Mouse (Mus musculus) retina, postnatal 7 days (tissue): ENCODE results near the gene Akap8.

Experiments used
- DNase-seq: peaks from one replicate; pipeline ENCODE4 v3.0.0-alpha.2; 2012; ENCODE audit warnings: low read depth, low spot score

Akap8 gene

DNA sequence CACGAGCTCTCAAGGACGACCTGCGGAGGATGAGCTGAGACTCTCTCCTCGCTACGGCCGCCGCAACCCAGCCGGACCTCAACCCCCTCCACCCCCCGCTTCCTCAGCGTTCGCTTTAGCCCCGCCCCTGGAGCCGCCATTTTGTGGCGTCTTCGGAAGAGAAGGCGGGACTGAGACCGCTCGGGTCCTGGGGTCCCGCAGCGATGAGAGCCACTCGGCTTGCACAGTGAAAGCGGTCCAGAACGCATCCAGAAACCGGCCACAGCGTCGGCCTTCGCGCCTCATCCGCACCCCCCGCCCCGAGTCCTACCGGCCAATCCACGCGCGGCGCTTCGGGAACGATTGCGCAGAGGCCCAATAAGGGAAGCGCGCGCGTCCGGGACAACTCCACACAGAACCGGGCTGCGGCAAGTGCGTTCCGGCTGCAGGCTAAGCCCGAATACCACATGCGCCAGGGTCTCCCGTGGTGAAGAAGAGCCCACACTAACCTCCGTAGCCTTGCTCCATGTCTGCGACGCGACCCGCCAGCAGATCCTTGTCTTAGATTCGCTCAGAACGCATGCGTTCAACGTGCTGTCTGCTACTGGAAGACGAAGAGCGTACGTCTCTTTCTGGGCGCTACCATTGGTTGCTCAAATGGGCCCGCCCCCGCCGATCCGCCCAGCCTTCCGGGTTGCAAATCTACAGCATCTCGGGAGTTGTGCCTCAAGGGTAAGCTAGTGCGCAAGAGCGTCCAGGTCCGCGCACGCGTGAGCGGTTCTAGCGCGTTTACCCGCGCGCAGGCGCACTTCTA, at the start of gene Akap8:
Akap8 (minus strand) TSS at position 642 of the 793 bp plus-strand sequence.
- DNase-seq, result peak; percentile 95

DNA sequence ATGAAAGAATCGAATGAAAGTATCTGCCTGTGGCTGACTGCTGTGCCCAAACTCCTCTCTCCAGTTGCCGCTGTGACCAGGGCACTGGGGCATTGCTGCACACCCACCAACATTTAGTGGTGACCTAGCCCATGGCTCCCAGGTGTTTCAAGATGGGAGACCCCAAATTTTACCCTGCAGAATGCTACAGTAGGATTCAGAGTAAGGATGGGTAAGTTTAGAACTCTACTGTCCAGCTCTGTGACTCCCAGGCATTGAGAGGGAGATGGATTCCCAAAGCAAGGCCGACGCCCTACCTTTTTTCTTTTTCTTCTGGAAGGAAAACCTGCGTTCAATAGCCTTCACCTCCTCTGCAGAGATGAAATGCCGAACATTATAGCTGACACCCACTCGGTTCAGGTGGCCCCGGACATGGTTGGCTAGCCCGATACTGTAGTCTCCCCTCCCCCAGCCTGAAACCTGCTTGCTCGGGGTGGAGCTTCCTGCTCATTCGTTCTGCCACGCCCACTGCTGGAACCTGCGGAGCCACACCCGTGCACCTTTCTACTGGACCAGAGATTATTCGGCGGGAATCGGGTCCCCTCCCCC, 48.0 kb upstream of the Akap8 start:
- DNase-seq, result no peak

DNA sequence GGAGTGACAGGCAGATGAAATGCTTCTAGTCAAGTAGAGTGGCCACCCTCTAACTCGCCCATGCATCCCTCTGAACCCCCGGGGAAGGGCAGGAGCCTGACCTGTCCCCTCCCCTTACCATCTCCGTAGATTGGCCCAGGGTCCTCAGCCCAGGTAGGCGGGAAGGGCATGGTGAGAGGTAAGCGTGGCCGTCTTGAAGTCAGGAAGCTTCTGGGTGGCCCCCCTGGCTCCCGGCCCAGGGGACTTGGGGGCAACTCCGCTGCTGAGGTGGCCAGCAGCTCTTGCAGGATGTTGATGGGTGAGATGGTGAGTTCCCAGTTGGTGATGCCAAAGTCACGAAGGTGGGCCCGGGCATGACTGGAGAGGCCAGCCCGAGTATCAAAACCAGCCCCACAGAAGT, 46.7 kb upstream of the Akap8 start:
- no peak for DNase-seq

DNA sequence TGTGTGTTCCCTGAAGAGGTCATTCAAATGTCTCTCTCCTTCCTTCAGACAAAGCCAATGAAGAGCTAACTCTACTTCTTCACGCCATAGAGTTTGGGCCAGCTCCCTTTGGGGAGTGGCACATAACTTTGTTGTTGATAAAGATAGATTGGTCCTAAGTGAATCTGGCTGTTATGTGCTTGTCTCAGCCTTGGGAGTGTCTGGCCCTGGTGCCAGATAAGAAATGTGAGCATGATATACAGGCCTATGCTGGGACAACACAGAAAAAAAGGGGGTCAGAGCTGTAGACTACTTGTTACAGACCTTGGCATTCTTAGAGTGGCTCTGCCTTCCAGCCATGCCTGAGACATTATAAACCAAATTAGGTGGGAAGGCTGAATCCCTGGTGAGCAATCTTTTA, 44.3 kb upstream of the Akap8 start:
- DNase-seq, result no peak

DNA sequence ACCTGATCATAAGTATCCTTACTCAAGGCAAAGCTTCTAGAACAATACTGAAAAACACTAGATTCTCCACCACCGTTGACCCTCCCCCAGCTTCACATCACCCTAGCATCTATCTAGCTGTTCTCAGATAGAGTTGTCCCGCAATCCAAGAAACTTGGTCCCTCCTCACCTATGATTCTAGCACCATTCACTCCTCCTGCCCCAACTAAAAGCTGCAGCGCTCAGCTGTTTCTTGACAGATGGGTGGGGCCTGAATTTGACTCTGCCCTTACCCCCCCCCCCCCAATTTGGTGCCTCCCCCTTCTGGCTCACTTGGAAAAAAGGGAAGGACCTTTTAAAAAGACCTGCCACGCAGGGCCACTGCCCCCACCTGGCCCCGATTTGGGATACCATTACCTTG, 43.8 kb upstream of the Akap8 start:
- DNase-seq, result no peak

DNA sequence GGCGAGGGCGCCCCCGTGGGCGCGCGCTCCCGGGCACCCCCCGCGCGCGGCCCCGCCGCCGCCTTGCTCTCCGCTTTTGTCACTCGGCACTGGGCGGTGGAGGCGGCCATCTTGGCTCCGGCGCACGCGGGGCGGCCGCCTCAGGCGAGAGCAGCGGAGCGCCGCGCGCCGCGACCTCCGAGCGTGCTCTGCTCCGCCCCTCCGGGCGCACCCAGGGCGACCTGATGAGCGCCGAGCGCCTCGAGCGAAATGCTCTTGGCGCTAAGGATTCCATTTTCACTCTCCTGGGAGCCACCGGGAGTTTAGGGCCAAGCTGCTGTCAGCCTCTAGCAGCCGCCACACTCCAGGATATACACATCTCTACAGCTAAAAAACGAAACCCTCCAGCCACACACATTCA, 43.3 kb upstream of the Akap8 start:
- peak; percentile 81 for DNase-seq

DNA sequence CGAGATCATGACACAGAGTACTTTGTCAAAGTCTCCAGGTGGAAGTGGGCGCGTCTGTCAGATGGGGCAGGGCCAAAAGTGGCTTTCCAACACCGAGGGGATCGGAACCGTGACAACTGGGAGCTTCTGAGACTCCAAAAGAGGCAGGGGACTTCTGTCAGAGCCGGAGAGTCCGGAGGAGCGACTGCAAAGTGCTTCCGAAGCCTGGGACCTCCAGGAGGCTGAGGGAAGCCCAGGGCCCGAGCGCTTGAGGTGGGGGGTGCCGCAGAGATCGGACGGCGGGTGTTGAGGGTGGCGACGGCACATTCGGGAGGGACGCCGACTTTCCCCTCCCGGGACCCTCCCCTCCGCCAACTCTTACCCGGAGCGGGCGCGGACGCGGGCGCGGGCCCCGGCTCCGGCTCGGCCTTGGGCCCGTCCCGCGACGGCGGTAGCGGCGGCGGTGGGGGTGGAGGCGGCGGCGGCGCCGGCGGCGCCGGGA, 42.8 kb upstream of the Akap8 start:
- no peak for DNase-seq

DNA sequence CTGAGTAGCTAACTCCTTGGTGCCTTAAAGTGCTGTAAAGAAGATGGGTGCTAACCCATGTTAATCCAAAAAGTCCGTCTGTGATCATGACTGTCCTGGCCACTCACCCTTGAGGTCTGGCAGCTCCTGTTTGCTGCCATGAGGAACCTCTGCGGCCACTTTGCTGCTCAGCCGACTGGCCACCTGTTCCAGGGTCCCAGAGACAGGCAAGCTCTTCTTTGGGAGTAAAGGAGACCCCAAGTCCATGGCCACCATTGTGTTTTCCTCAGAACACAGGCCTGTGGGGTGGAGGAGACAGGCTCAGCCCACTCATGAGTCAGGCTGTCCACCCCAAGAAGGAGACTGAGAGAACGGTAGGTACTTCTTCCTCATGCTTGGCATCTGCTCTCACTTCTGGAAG, 41.6 kb upstream of the Akap8 start:
- DNase-seq, result no peak

DNA sequence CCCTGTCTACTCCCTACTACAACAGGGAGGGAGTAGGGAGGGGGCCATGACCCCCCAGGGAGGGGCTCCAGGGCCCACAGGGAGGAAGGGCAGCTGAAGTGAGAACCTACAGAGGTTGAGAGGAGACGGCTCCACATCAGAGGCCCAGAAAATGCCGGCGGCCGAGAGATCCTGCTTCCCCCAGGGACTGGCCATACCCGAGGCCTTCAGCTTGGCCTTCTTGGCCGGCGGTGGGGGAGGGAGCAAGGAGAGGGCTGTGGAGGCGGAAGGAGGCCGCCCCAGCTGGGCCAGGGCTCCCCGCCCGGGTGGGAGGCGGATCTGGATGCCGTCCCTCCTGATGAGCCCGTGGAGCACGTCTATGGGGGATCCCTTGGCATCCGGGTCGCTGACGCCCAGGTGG, 38.9 kb upstream of the Akap8 start:
- no peak for DNase-seq

DNA sequence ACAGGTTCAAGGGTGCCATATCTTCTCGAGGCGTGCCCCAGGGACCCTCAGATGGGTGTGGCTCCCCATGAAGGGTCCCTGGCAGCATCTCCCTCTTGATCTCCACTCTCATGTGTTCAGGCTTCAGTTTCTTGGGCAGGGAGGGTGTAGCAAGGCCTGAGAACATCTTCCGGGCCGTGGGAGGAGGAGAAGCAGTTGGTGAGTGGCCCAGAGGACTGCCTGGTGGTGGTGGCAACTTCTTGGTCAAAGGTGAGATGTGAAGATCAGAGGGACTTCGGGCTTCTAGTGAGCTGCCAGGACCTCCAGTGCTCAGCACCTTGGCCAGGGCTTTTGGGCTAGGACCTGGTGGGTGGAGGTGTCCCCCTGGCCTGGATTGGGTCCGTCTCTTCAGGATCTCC, 37.9 kb upstream of the Akap8 start:
- DNase-seq, result no peak

DNA sequence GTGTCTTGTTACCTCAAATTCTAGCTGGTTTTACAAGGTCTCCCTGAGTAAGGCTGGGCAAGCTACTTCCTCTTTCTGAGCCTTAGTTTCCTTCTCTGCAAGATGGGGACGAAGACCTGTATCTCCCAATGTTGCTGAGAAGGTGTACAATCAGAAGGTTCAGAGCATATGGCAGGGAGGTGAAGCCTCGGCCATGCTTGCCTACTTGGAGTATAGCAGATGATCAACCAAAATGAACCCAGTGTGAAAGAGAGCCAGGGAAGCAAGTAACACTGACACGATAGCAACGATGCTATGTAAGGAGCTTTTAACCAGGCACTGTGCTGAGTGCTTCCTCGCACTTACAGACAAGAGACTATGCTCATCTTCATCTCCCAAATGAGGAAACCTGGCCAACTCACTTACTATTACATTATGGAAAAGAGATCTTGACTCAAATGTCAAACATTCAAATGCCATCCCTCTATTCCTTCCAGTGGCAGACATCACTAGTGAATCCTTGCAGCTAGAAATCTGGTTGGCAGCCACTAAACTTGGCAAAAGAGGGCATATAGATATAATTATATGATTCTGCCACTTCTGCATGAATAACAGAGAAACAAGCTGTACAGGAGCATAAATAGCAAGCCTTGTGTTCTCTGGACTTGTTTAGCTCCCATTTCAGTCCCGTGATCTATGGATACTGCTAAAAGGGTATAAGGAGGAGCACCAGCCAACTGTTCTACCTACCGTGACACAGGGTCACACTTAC, 37.3 kb upstream of the Akap8 start:
- DNase-seq, result no peak

DNA sequence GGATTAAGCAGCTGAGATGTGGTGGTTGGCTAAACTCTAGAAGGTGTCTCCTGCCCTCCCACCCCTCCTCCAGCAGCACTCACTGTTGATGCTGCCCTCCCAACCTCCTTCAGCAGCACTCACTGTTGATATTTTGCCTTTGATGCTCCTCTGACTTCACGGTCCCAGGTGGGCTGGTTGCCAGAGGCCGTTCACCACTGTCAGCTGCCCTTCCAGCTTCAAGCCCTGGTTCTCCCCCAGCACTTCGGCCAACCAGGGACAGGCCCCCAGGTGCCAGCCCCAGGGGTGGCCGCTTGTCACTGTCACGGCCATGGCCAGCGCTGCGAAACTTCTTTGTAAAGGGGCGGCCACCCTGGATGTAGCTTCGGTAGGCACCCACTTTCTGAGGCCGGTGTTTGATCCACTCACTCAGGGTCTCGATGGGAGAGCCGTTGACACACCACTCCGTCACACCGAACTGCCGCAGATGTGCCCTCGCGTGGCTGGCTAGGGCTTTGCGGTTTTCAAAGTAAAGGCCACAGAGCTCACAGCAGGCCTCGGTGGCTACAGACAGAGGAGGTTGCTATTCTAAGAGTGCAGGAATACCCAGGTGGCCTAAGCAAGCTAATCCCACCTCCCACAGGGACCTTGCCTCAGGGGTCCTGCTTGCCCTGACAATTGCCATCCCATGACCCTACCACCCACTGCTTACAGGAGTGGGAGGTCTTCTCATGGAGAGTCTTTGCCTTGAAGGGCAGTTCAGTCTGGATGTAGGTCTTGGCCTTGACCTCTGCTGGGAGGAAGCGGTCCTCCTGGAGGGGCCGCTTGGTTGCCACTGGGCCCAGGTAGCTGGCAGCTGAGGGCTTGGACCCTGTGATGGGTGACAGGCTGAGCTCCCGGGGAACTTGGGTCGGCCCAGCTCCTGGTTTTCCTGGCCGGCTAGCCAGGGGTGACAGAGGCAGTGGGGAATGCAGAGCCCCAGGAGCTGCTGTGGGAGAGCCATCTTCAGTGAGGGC, 36.0 kb upstream of the Akap8 start:
- DNase-seq, result no peak

DNA sequence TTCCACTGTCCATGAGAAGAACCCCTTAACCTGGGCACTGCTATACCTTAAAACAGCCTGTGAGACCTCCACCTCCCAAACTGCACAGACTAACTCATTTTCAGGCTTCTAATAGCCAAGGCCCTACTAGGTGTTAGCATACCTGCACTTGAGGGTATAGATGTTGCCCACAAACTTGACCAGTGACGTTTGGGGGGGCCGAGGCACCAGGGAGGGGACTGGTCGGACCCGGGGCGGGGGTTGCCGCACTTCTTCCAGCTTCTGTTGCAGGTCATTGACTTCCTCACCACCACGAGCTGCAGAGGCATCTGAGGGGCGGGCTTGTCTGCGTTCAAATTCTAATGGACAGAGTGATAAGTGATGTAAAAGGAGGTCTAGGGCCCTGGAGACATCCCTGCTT, 35.2 kb upstream of the Akap8 start:
- DNase-seq, result no peak

DNA sequence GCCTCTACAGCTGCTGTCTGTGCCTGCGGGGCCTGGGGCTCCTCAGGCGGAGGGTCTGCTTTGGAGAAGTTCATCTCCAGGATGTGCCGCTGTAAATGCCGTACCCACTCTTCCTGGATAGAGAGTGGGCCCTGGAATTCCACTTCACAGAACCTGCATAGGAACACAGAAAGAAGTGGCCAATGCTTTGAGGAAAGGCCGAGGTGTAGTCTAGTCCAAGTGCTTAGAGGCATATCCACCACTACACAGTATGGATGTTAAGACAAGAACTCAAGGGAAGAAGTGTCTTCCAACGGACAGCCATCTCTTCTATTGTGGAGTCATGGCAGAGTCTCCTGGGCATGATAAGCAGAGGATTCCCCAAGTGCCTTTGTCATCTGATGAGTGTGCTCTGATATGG, 34.0 kb upstream of the Akap8 start:
- no peak for DNase-seq

DNA sequence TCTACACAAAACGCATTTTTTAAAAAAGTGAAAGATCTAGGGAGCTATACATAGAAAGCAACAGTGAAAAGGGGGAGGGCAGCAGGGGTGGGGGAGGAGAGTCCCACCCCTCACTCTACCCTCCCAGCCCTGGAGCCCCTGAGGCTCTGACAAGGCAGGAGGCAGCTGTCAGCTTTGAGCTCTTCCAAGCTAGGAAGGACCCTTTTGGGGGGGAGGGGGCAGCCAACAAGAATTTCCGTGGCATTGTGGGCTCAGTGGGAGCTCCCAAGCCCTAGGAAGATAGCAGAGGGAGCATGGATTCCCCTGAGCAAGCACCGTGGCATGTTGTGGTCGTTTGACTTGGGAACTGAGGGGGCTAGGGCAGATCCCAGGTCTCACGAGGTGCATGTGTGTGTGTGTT, 33.2 kb upstream of the Akap8 start:
- no peak for DNase-seq

DNA sequence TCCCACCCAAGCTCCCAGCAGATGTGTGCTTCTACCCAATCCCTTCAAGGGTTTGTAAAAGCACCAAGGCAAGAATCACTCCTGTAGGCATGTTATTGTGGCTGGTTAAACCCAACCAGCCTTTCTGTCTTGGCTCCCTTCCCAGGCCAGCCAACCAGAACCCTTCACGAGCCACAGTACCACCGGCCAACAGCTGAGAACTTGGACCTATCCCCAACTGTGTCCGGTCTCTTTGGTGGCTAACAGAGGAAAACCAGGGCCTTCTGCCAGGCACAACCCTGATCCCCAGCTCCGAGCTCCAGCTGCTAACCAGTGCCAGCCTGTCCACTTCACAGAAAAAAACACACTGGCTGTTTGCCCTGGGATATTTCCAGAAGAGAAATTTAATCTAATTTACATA, 32.7 kb upstream of the Akap8 start:
- DNase-seq, result no peak

DNA sequence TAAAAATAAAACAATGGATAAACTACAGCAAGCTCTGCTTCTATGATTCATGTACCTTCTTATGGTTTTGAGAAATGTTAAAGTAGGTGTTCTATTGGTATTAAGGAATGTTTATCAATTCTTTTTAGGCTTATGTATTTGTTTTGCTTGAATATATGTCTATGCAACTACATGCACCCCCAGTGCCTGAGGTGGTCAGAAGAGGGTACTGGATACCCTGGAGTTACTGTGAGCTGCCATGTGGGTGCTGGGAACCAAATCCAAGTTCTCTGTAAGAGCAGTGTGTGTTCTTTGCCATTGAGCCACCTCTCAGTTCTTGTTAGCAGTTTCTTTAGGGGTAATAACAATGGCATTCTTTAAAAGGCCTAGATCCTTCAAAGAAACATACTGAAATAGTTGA, 30.7 kb upstream of the Akap8 start:
- DNase-seq, result no peak

DNA sequence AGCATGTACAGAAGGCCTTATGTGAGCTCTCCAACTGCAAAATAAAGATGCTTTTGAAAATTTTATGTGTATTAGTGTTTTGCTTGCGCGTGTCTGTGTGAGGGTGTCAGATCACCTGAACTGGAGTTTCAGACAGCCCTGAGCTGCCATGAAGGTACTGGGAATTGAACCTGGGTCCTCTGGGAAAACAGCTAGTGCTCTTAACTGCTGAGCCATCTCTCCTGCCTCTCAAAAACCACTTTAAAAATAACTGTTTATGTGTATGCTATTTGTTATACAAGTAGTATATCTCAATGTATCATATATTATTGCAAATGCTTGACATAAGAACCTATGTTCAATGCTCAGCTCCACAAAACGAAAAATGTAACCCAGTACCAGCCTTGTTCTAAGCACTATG, 30.2 kb upstream of the Akap8 start:
- DNase-seq, result no peak

DNA sequence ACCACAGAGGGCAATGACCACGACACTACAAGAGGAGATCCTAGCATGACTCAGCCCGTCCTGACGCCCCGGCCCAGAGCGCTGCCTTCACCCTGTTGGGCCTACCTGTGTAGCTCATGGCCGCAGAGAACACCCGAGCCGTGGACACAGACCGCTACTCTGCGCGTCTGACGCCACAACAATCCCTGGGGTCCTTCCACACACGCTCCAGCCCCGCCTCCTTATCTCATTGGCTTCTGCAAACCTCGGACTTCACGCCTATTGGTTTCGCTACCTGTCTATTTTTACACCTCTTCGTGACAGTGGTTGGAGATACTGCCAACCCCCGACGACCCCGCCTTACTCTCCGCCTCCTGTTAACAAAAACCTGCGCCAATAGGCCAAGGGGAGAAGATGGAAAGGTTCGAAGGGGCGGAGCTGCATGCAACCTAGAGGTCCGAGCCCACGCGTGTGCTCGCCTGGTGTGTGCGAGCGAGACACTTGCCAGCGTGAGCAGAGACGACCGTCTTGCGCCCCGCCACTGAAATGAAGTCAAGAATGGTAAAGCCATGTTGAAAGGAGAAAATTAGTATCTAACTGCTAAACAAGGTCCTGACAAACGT, 29.4 kb upstream of the Akap8 start, which contains the start of gene Akap8l:
Akap8l (minus strand) TSS at position 226 of the 602 bp plus-strand sequence.
- peak; percentile 96 for DNase-seq

DNA sequence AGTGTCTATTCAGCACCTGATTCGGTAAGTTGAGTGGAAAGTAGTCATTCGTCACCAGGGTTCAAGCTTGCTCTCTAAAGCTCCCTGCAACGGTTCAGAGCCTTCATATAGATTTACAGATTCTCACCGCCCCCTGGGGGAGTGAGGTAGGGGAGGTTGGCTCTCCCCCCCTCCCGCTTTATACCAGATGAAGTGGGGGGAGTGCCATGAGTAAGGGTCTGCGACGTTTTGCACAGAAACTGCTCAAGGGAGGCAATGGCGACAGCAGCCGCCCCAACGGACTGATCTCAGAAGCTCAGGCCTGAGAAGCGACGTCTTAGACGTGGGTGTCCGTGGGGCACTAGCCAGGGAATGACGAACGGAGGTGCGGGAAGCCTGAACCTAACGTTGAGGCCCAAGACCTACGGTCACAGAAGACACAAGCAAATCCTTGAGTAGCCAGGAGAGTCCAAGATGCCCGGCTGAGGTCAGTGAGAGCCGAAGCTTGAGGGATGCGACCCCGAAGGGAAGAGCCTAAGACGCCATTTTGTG, 28.9 kb upstream of the Akap8 start:
- DNase-seq, result no peak
